Mouse (Mus musculus) gastrocnemius, adult 8-10 months (tissue): ENCODE results near the gene Cd164l2. TPM values are rescaled to one million over a fixed set of nuclear protein-coding genes. Genes with fewer than 3 reads are reported as not detected.

ENCODE experiments used
- DNase-seq, 2 experiments: peaks; one replicate each; pipeline ENCODE4 v3.0.0; 2022; ENCODE audit warnings: low spot score in 2 of 2
- microRNA-seq: library from miRNA; unstranded; fragments of <30 nt; microRNA quantifications from one replicate; pipeline ENCODE4 v1.2.0, GENCODE M21; 2022
- total RNA-seq, 4 experiments: library from RNA; stranded (reverse); gene quantifications; 2 replicates each; pipeline ENCODE4 v1.2.4; 2022

Gene Cd164l2
- total RNA-seq, 4 experiments from 2014 or later, result 0.59 TPM; not detected in 3

- no peak for DNase-seq
Measured at GRCm38 (mm10) chr4:133255392-133255791, 43.5 kb downstream of the Cd164l2 start.

GRCm38 (mm10) chr4:133256820-133257219 is 44.9 kb downstream of the Cd164l2 start:
- DNase-seq, result no peak

DNA sequence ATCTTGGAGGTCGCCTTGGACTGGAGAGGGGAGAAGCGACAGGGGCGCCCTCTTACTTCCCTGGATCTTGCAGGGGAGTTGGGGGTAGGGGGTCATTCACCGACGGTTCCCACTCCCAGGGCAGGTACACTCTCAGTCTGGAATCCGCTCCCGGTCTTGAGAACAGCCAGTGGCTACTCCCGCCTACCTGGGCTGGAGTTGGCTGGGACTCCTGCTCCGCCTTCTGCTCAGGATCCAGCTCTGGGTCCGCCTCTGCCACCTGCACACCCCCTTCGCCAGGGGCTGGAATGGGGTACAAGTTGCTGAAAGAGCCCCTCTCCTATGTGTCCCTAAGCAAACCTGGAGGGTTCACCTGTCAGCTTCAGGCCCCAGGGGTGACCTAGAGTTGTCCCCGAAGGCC is 45.3 kb downstream of the Cd164l2 start:
- DNase-seq, result no peak

GRCm38 (mm10) chr4:133257798-133258408 is 46.0 kb downstream of the Cd164l2 start:
- no peak for DNase-seq

DNA sequence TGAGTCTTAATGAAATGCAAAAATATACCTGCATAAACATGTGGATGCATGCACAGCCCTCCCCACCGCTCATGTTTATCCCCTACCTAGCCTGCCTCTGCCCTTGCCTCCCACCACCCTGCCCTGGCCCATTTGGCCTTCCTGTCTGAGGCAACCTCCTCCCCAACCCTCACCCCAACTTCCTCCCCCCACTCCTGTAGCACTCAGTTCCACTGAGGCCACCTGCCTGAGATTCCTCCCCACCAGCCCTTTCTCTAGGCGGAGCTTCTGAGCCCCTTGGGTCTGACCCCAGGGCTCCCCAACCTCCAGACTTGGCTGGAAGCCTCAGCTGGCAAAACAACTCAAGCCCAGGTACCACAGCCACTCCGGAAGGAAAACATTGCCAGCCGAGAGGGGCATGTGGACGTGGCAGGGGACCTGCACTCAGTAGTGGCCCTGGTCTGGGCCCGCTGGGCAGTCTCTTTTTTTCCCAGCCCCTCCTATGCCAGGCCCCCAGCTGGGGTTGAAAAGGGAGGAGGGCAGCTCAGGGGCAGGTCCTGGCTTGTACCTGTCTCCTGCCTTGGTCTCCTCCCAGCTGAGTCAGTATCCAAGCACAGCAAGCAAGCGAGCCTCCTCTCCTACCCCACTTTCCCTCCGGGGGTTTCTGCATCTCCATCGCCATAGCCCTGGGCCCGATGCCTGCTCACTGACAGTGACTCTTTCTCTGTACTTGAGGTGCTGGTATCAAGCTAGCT is 49.9 kb downstream of the Cd164l2 start:
- no peak for DNase-seq

DNA sequence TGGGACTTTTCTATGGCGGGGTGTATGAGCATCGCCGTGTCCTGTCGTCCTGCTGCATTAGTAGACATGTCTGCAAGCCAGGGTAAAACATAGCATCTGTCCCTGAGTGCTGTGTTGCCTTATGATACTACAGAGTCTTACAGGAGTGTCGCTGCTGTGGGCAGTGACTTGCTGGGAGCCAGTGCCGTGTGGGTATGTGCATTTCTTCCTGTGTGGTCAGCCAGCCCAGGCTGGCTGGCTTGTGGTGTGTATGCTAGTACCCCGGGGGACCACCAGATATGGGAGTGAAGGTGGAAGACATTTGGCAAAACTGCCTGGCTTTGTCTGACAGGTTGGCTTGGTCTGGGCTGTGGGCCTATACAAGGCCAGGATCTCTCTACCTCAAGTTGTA is 50.4 kb downstream of the Cd164l2 start:
- DNase-seq, result no peak

DNA sequence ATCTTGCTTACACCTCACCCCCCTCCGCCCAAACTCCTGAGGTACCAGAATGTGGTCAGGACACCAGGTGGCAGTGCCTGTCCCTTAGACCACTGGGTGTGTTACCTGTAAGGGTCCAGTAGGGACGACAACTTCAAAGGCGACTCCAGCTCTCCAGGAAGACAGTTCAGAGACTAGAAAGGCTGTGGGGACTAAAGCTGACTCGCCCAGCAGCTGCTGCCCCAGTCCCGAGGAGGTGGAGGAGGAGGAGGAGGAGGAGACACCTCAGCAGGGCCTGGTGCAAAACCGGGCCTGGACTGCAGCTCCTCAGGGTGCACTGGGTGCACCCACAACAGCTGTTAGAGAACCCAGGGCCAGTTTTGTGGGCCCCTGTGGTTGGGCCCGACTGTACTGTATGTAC is 51.0 kb downstream of the Cd164l2 start, which contains the start of gene Sytl1:
TSS of gene Sytl1 (minus strand) at position 232 of the 400 bp plus-strand sequence.
- DNase-seq, result no peak

GRCm38 (mm10) chr4:133263756-133264155 is 51.8 kb downstream of the Cd164l2 start:
- no peak for DNase-seq

GRCm38 (mm10) chr4:133264559-133264958 is 52.6 kb downstream of the Cd164l2 start:
- no peak for DNase-seq

DNA sequence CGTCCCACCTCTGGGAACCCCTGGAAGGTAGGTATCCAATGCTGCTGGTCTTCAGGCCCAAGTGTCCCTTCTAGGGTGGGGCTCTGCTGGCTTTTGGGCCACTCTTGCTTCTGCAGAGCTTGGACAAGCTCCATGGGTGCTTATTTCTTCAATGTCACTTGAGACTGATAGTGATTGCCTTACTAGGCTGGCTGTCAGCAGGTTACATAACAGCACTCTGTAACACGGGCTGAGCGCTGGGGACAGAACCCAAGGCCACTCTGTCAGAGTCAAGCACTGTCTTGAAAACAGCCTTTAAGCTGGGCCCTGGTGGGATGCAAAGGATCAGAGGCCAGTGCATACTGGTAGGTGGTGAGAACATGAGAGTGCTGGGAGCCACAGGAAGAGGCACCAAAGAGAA is 53.4 kb downstream of the Cd164l2 start:
- no peak for DNase-seq

GRCm38 (mm10) chr4:133265759-133266158 is 53.8 kb downstream of the Cd164l2 start:
- DNase-seq, result no peak

GRCm38 (mm10) chr4:133266248-133266880 is 54.4 kb downstream of the Cd164l2 start:
- DNase-seq, result peak in 1 of 2 experiments; percentile 42

DNA sequence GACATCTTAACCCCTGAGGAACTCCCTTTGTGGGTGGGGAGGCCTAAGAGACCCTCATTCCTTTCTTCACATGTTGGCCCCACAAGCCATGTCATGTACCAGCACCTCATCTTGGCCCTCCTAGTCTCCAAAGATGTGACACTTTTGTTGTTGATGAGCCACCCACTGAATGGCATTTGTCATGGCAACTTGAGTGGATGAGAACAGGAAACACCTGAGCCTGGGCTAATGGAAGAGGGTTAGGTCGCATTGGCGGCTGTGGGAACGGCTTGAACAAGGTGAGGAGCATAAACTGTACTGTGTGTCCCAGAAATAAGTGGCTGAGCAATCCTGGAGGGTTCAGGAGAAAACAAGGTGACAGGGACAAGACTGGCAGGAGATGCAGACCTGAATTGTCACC is 57.0 kb downstream of the Cd164l2 start:
- DNase-seq, result no peak

- DNase-seq, result no peak
Measured at GRCm38 (mm10) chr4:133269596-133269995, 57.7 kb downstream of the Cd164l2 start.

DNA sequence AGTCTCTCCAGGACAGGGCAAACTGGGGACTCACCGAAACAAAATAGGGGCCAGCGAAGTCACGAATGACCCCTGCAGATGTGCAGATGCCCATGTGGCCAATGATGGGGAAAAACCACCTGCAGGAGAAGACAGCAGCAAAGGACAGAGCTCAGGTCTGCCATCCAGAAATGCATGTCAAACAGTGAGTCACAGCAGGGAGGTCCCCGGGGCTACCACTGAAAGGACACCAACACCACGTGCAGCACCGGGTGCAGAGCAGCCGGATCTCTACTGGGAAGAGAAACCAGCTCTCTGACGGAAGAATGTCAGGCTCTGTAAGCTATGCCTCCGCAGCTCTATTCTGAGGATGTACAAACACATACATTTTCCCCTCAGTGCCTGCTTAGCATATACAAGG is 59.0 kb downstream of the Cd164l2 start:
- DNase-seq, result no peak

Small RNA genes lying within 50 kb of the gene (microRNA-seq; reads per million reads assigned to microRNA genes)
- not detected for gene Mir7017

Other genes with a start within 250 kb of the Cd164l2 start
- not detected for gene Fgr, start 238.0 kb upstream of the Cd164l2 start, total RNA-seq
- gene Ahdc1, start 200.9 kb upstream of the Cd164l2 start, total RNA-seq, result 10 to 100 TPM; 26.3 to 32.9 (median 28.9) TPM
- 10 to 100 TPM; 18.8 to 27.9 (median 27.3) TPM for gene Wasf2, start 81.6 kb upstream of the Cd164l2 start, total RNA-seq
- not detected for gene Gpr3, start 405 bp downstream of the Cd164l2 start, total RNA-seq
- 1 to 10 TPM; 2.5 to 7.8 (median 4.8) TPM for gene Map3k6, start 28.7 kb downstream of the Cd164l2 start, total RNA-seq
- gene Sytl1, start 51.0 kb downstream of the Cd164l2 start, total RNA-seq, result under 1 TPM in 1 of 4 experiments, not detected in 3; 0.12 TPM
- 10 to 100 TPM; 24.5 to 27.8 (median 26.2) TPM for gene Tmem222, start 65.7 kb downstream of the Cd164l2 start, total RNA-seq
- 100 to 1,000 TPM in 2 of 4 experiments, 10 to 100 TPM in 2; 85.4 to 104 (median 95.3) TPM for gene Wdtc1, start 141.3 kb downstream of the Cd164l2 start, total RNA-seq
- 1 to 10 TPM; 6.9 to 9.8 (median 8.4) TPM for gene Slc9a1, start 157.6 kb downstream of the Cd164l2 start, total RNA-seq